Mouse (Mus musculus) heart, postnatal 10 days (tissue): ENCODE data around the gene Mgat1. TPM values are rescaled to one million over a fixed set of nuclear protein-coding genes. Genes with fewer than 3 reads are reported as not detected.
"Not testable (repeated sequence)": the region's sequence is repeated elsewhere in the genome, so short reads cannot be mapped to it uniquely, and the experiment has no call there.

Experiments used
- DNase-seq, 2 experiments: peaks; one replicate each; pipeline ENCODE4 v3.0.0; 2021
- intact Hi-C: fragments of 180-260 bp; cut with DNase I; formaldehyde crosslinking; loops from one replicate; pipeline ENCODE4 v1.15.1; 2025
- total RNA-seq, 2 experiments: library from RNA; stranded (reverse); gene quantifications; 2 replicates each; pipeline ENCODE4 v1.2.3; 2021

Mgat1 gene
- total RNA-seq, 2 experiments from 2014 or later: 84.4 to 86.9 TPM

GRCm38 (mm10) chr11:49260598-49261312 lies 16.8 kb downstream of the Mgat1 start:
- intact Hi-C loops: no loop called here
- peak; percentile 87 for DNase-seq

- intact Hi-C loops: no loop called here
- no peak for DNase-seq
Measured at GRCm38 (mm10) chr11:49261313-49261855, 17.4 kb downstream of the Mgat1 start.

GRCm38 (mm10) chr11:49262286-49262685 lies 18.3 kb downstream of the Mgat1 start:
- DNase-seq: no peak
- intact Hi-C loops: no loop called here

- DNase-seq: no peak
- intact Hi-C loops: no loop called here
Measured at GRCm38 (mm10) chr11:49263149-49263548, 19.2 kb downstream of the Mgat1 start.

GRCm38 (mm10) chr11:49264081-49264480 lies 20.1 kb downstream of the Mgat1 start:
- DNase-seq: no peak
- intact Hi-C loops: no loop called here

GRCm38 (mm10) chr11:49264622-49265021 lies 20.6 kb downstream of the Mgat1 start:
- DNase-seq: no peak
- intact Hi-C loops: no loop called here

GRCm38 (mm10) chr11:49265101-49265500 lies 21.1 kb downstream of the Mgat1 start:
- intact Hi-C loops: no loop called here
- DNase-seq: no peak

- DNase-seq: no peak
- intact Hi-C loops: no loop called here
Measured at GRCm38 (mm10) chr11:49266671-49267070, 22.7 kb downstream of the Mgat1 start.

- DNase-seq: no peak
- intact Hi-C loops: no loop called here
Measured at GRCm38 (mm10) chr11:49267316-49267715, 23.3 kb downstream of the Mgat1 start.

- intact Hi-C loops: no loop called here
- no peak for DNase-seq
Measured at GRCm38 (mm10) chr11:49267970-49268579, 24.1 kb downstream of the Mgat1 start.

- intact Hi-C loops: loop anchor here (2.0 to 5.0 kb wide), 3 partner anchors 138 to 268 kb away; no protein-coding TSS in a partner anchor
- DNase-seq: no peak
Measured at GRCm38 (mm10) chr11:49269761-49270160, 25.8 kb downstream of the Mgat1 start.

GRCm38 (mm10) chr11:49270368-49270767 lies 26.4 kb downstream of the Mgat1 start:
- intact Hi-C loops: loop anchor here (2.0 to 5.0 kb wide), 3 partner anchors 137 to 267 kb away; no protein-coding TSS in a partner anchor

GRCm38 (mm10) chr11:49271334-49271733 lies 27.3 kb downstream of the Mgat1 start:
- intact Hi-C loops: loop anchor here (1.0 to 5.0 kb wide), 4 partner anchors 82 to 266 kb away; no protein-coding TSS in a partner anchor
- peak; percentile 73 to 79 for DNase-seq

More at GRCm38 (mm10) chr11:49270368-49270767, 26.4 kb downstream of the Mgat1 start:
- no peak for DNase-seq

GRCm38 (mm10) chr11:49273834-49274519 lies 30.0 kb downstream of the Mgat1 start:
- intact Hi-C loops: loop anchor here (2.0 to 5.0 kb wide), 3 partner anchors 133 to 397 kb away; no protein-coding TSS in a partner anchor
- DNase-seq: no peak

GRCm38 (mm10) chr11:49278222-49278621 lies 34.2 kb downstream of the Mgat1 start, which contains the start of gene Olfr1393:
TSS of gene Olfr1393 (plus strand) at chr11:49278304.
- DNase-seq: no peak
- intact Hi-C loops: no loop called here

GRCm38 (mm10) chr11:49284982-49285381 lies 41.0 kb downstream of the Mgat1 start, which contains the start of gene Olfr1392:
TSS of gene Olfr1392 (plus strand) at chr11:49285282.
- DNase-seq, intact Hi-C loops: not testable (repeated sequence)

- DNase-seq: no peak
- intact Hi-C loops: no loop called here
Measured at GRCm38 (mm10) chr11:49287251-49287650, 43.3 kb downstream of the Mgat1 start.

- intact Hi-C loops: no loop called here
- DNase-seq: no peak
Measured at GRCm38 (mm10) chr11:49292777-49293176, 48.8 kb downstream of the Mgat1 start.

GRCm38 (mm10) chr11:49304441-49304840 lies 60.5 kb downstream of the Mgat1 start, which contains the start of gene Olfr10:
TSS of gene Olfr10 (plus strand) at chr11:49304741.
- intact Hi-C loops: no loop called here
- no peak for DNase-seq

GRCm38 (mm10) chr11:49308547-49308946 lies 64.6 kb downstream of the Mgat1 start:
- intact Hi-C loops, DNase-seq: not testable (repeated sequence)
